Mouse (Mus musculus): Measurements from ENCODE around the gene Disp2. TPM values are rescaled to one million over a fixed set of nuclear protein-coding genes. Genes with fewer than 3 reads are reported as not detected.

Disp2 gene
- polyA plus RNA-seq, 1 experiment from 2014 or later = 2.5 TPM

DNA sequence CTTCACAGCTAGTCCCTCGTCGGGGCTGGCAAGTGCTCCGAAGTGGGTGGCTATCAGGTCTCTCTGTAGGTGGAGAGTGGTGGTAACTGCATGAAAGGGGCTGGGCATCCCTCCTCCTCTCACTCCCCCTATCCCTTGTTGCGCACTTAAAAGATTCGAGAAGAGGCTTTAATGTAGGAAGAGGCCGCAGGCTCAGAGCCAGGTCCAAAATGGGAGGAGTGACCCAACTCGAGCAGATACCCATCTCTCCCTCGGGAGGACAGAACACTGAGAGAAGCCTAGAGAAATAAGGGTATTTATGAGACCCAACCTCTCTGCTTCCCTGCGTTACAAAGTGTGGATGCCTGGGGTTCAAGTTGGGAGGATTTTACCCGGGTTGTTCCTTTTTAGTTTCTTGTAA lies 454 bp upstream of the Disp2 start:
- Histone ChIP-seq H3K36me3 (ENCODE audit: control insufficient read depth, insufficient read depth) (no peaks in the 10 kb centered on the region), H3K4me1 (replicated peaks; ENCODE audit: control insufficient read depth, insufficient read depth, low read length) (peaks cover 16% of the 10 kb centered on the region; the same call in 1 of the 2 replicates), H3K4me3 (ENCODE audit: low read depth, low read length) (peak overlapping the region; percentile 25), H3K9me3 (ENCODE audit: control insufficient read depth) (no peaks in the 10 kb centered on the region), H3K27me3 (replicated peaks; ENCODE audit: control insufficient read depth, insufficient read depth, low read length) (no peaks in the 10 kb centered on the region; the same call in 1 of the 2 replicates), H3K4me2 (replicated peaks; ENCODE audit: low read depth) (peak overlapping the region; percentile 67), H3K9ac (ENCODE audit: low read depth, low read length) (no peak overlapping the region), H3K27ac (ENCODE audit: low read depth, low read length) (no peak overlapping the region)
- 14% methylated on average over 10 of the region's 10 CpGs for WGBS
- TF ChIP-seq CTCF (IDR thresholded peaks at IDR 0.05; ENCODE audit: low read depth) = no peak
- no peak for ATAC-seq

DNA sequence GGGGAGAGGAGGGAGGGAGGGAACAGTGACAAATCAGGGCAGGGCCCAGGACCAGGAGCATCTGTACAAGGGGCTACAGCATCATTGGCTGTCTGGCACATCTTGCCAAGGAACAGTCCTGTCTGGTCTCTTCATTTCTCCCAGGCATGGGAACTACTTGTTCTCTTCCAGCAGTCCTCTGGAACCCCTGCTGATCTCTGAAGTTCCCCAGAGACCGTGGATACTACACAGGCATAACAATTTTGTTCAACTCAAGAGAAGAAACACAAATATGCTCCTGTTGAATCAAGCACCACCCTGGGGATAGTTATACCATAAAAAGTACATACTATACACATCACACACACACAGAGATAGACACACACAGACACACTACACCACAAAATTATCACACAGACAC lies 1.6 kb downstream of the Disp2 start:
- 55% methylated on average over 1 of the region's 1 CpGs for WGBS
- no peaks in the 10 kb centered on the region for H3K36me3 ChIP-seq (ENCODE audit: control insufficient read depth, insufficient read depth)
- H3K4me3 ChIP-seq (ENCODE audit: low read depth, low read length) = no peak overlapping the region
- no peak overlapping the region for H3K27ac ChIP-seq (ENCODE audit: low read depth, low read length)
- no peak for TF ChIP-seq CTCF (IDR thresholded peaks at IDR 0.05; ENCODE audit: low read depth)
- H3K9me3 ChIP-seq (ENCODE audit: control insufficient read depth) = no peaks in the 10 kb centered on the region
- H3K27me3 ChIP-seq (replicated peaks; ENCODE audit: control insufficient read depth, insufficient read depth, low read length) = no peaks in the 10 kb centered on the region; the same call in 1 of the 2 replicates
- no peak for ATAC-seq
- H3K9ac ChIP-seq (ENCODE audit: low read depth, low read length) = no peak overlapping the region
- H3K4me2 ChIP-seq (replicated peaks; ENCODE audit: low read depth) = no peak overlapping the region
- H3K4me1 ChIP-seq (replicated peaks; ENCODE audit: control insufficient read depth, insufficient read depth, low read length) = peaks cover 11% of the 10 kb centered on the region; the same call in 1 of the 2 replicates

DNA sequence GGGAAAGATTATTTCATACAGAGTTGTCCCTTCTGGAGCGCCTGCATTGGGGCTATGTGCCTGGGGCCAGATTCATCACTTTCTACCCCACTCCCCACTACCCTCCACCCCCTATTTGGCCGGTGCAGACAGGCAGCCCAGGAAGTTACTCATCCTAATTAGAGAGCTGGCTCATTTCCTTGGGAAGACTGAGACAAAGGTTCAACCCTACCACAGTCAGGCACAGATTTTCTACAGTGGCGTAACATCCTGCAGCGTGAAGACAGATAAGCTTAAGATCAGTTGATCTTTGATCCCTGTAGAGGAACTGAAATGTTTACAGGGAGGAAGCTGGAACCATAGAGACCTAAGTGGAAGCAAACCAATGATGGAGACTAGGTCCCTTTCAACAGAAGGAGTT lies 2.8 kb downstream of the Disp2 start:
- Histone ChIP-seq H3K4me1 (replicated peaks; ENCODE audit: control insufficient read depth, insufficient read depth, low read length) (peaks cover 11% of the 10 kb centered on the region; the same call in 1 of the 2 replicates), H3K4me3 (ENCODE audit: low read depth, low read length) (no peak overlapping the region), H3K4me2 (replicated peaks; ENCODE audit: low read depth) (no peak overlapping the region), H3K27me3 (replicated peaks; ENCODE audit: control insufficient read depth, insufficient read depth, low read length) (no peaks in the 10 kb centered on the region; the same call in 1 of the 2 replicates), H3K27ac (ENCODE audit: low read depth, low read length) (no peak overlapping the region), H3K9ac (ENCODE audit: low read depth, low read length) (no peak overlapping the region), H3K36me3 (ENCODE audit: control insufficient read depth, insufficient read depth) (no peaks in the 10 kb centered on the region), H3K9me3 (ENCODE audit: control insufficient read depth) (no peaks in the 10 kb centered on the region)
- no peak for TF ChIP-seq CTCF (IDR thresholded peaks at IDR 0.05; ENCODE audit: low read depth)
- ATAC-seq = peak; percentile 51; the same call in 1 of the 2 replicates
- WGBS = 32% methylated on average over 4 of the region's 4 CpGs

DNA sequence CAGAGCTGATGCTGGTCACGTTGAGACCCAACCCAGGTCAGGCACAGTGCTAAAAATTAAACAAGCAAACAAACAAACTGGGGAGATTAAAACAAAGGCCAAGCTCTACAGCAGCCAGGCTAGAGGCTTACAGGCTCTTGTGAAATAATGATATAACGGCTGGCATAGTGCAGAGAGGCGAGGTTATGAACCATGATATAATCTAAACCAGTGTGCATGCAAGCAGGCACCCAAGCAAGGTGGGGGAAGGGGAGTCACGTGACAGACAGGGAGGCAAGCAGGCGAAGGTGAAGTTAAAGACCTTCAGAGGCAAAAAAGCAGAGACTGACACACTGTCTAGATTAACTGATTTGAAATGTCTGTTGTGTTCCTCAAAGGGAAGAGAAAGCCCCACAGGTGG lies 3.6 kb downstream of the Disp2 start:
- Histone ChIP-seq H3K9me3 (ENCODE audit: control insufficient read depth) (no peaks in the 10 kb centered on the region), H3K4me2 (replicated peaks; ENCODE audit: low read depth) (no peak overlapping the region), H3K9ac (ENCODE audit: low read depth, low read length) (no peak overlapping the region), H3K36me3 (ENCODE audit: control insufficient read depth, insufficient read depth) (no peaks in the 10 kb centered on the region), H3K27me3 (replicated peaks; ENCODE audit: control insufficient read depth, insufficient read depth, low read length) (no peaks in the 10 kb centered on the region; the same call in 1 of the 2 replicates), H3K27ac (ENCODE audit: low read depth, low read length) (no peak overlapping the region), H3K4me1 (replicated peaks; ENCODE audit: control insufficient read depth, insufficient read depth, low read length) (peaks cover 11% of the 10 kb centered on the region; the same call in 1 of the 2 replicates), H3K4me3 (ENCODE audit: low read depth, low read length) (no peak overlapping the region)
- no peak for ATAC-seq
- TF ChIP-seq CTCF (IDR thresholded peaks at IDR 0.05; ENCODE audit: low read depth) = no peak
- WGBS = 37% methylated on average over 5 of the region's 5 CpGs

DNA sequence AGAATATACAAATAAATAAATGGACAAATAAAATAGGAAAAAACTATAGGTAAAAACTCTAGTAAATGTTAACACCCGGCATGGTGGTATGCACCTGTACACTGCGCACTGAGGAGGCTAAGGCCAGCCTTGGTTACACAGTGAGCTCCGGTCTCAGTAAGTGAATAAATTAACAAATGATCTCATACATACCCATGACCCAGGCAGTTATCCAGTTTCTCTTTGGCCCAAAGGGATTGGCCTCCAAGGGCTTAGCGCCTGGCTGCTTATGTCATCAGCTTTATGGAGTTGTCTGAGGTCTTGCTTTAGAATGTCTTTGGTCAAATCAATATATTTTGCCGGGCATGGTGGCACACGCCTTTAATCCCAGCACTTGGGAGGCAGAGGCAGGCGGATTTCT lies 4.1 kb downstream of the Disp2 start:
- WGBS = 90% methylated on average over 7 of the region's 7 CpGs
- ATAC-seq = no peak
- H3K4me3 ChIP-seq (ENCODE audit: low read depth, low read length) = no peak overlapping the region
- no peaks in the 10 kb centered on the region for H3K36me3 ChIP-seq (ENCODE audit: control insufficient read depth, insufficient read depth)
- no peak for TF ChIP-seq CTCF (IDR thresholded peaks at IDR 0.05; ENCODE audit: low read depth)
- no peak overlapping the region for H3K9ac ChIP-seq (ENCODE audit: low read depth, low read length)
- H3K27me3 ChIP-seq (replicated peaks; ENCODE audit: control insufficient read depth, insufficient read depth, low read length) = no peaks in the 10 kb centered on the region; the same call in 1 of the 2 replicates
- H3K4me1 ChIP-seq (replicated peaks; ENCODE audit: control insufficient read depth, insufficient read depth, low read length) = peaks cover 11% of the 10 kb centered on the region; the same call in 1 of the 2 replicates
- no peaks in the 10 kb centered on the region for H3K9me3 ChIP-seq (ENCODE audit: control insufficient read depth)
- no peak overlapping the region for H3K27ac ChIP-seq (ENCODE audit: low read depth, low read length)
- H3K4me2 ChIP-seq (replicated peaks; ENCODE audit: low read depth) = no peak overlapping the region

DNA sequence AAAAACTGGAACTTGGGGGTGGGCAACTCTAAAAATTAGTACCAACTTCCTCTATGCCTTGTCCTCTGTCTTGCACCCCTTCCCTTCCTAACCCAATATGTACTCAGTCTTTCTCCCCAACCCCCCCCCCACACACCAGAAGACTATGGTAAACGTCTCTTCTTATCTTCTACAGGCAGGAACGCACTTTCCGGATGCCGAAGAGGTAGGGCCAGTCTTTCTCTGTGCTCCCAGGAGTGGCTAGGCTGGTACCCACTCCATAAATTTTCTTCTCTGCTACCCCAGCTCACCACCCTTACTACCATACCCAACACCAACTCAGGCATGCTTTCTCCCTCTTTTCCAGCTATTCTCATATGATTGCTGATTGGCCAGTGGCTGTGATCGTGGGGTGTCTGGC lies 7.0 kb downstream of the Disp2 start:
- H3K9me3 ChIP-seq (ENCODE audit: control insufficient read depth) = no peaks in the 10 kb centered on the region
- ATAC-seq = no peak
- no peak overlapping the region for H3K4me2 ChIP-seq (replicated peaks; ENCODE audit: low read depth)
- H3K9ac ChIP-seq (ENCODE audit: low read depth, low read length) = no peak overlapping the region
- H3K4me1 ChIP-seq (replicated peaks; ENCODE audit: control insufficient read depth, insufficient read depth, low read length) = peaks cover 5% of the 10 kb centered on the region; the same call in 1 of the 2 replicates
- WGBS = 70% methylated on average over 5 of the region's 5 CpGs
- no peaks in the 10 kb centered on the region for H3K36me3 ChIP-seq (ENCODE audit: control insufficient read depth, insufficient read depth)
- no peak overlapping the region for H3K27ac ChIP-seq (ENCODE audit: low read depth, low read length)
- no peak overlapping the region for H3K4me3 ChIP-seq (ENCODE audit: low read depth, low read length)
- TF ChIP-seq CTCF (IDR thresholded peaks at IDR 0.05; ENCODE audit: low read depth) = no peak
- 0 out of 2 replicates have a peak, but pooled peaks cover 3% of the 10 kb centered on the region for H3K27me3 ChIP-seq (replicated peaks; ENCODE audit: control insufficient read depth, insufficient read depth, low read length)

Data from intestine, postnatal 0 days (tissue).